Mouse (Mus musculus): Measurements from ENCODE around the gene Ccnf.

Ccnf gene

DNA sequence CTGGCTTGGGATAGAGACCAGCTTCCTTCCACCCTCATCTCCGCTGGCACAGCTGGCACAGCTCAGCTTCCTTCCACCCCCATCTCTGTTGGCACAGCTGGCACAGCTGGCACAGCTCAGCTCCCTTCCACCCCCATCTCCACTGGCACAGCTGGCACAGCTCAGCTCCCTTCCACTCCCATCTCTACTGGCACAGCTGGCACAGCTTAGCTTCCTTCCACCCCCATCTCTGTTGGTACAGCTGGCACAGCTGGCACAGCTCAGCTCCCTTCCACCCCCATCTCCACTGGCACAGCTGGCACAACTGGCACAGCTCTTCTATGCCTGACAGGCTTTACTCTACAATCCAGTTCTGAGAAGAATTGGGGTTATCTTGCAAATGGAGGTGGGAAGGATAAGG is 15.8 kb upstream of the Ccnf start:
- TF ChIP-seq POU5F1 (IDR thresholded peaks at IDR 0.05; ENCODE audit: borderline replicate concordance, low read length): no peak
- no peak for TF ChIP-seq CTCF (conservative IDR thresholded peaks at IDR 0.05; ENCODE audit: low read length)
- Histone ChIP-seq H3K4me3 (replicated peaks; ENCODE audit: low read length) (no peak overlapping the region), H3K27me3 (ENCODE audit: insufficient read depth, low read length) (no peaks in the 10 kb centered on the region), H3K9me3 (ENCODE audit: low read length) (peaks cover 52% of the 10 kb centered on the region), H3K36me3 (ENCODE audit: insufficient read depth, low read length) (no peaks in the 10 kb centered on the region), H3K4me1 (replicated peaks; ENCODE audit: low read depth, low read length) (no peaks in the 10 kb centered on the region)

DNA sequence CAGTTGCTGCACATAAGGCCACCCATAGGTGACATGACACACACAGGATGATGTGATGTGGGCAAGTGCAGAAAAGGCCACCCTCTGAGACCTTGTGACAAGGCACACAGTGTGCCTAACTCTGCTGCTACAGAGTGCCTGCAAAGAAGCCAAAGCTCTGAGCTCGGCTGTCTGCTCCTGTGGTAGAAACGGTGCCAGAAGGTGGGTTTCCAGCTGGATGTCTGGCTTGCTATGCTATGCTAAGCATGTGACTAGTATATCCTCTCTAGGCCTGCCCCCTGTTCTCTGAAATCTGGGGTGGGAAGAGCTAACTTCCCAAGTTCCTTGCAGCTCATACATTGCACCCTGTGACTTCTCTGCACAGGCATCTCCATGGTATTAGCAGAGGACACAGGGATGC is 13.5 kb upstream of the Ccnf start:
- no peaks in the 10 kb centered on the region for H3K4me1 ChIP-seq (replicated peaks; ENCODE audit: low read depth, low read length)
- H3K27me3 ChIP-seq (ENCODE audit: insufficient read depth, low read length): no peaks in the 10 kb centered on the region
- TF ChIP-seq NANOG (IDR thresholded peaks at IDR 0.05; ENCODE audit: borderline replicate concordance, low read length): no peak
- no peak for TF ChIP-seq CTCF (conservative IDR thresholded peaks at IDR 0.05; ENCODE audit: low read length)
- TF ChIP-seq POU5F1 (IDR thresholded peaks at IDR 0.05; ENCODE audit: borderline replicate concordance, low read length): no peak
- no peaks in the 10 kb centered on the region for H3K36me3 ChIP-seq (ENCODE audit: insufficient read depth, low read length)
- H3K4me3 ChIP-seq (replicated peaks; ENCODE audit: low read length): no peak overlapping the region
- peaks cover 30% of the 10 kb centered on the region for H3K9me3 ChIP-seq (ENCODE audit: low read length)

DNA sequence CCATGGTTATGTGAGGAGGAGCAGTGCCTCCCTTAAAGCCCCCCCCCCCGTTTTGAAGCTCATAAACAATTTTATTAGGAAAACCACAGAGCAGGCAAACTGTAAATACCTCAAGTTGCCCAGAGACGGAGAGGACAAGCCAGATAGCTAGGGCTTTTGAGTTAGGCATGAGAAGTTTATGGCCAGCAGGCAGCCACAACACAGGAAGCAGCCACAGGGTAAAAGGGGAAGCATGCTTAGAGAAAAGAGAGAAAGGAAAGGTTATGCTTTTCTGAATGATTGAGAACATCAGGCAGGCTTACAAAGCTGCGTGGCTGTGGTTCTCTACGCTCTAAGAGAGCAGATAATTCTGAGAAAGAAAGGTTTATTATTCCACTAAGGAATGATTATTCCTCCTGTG is 9.2 kb upstream of the Ccnf start:
- Histone ChIP-seq H3K4me3 (replicated peaks; ENCODE audit: low read length) (no peak overlapping the region), H3K36me3 (ENCODE audit: insufficient read depth, low read length) (no peaks in the 10 kb centered on the region), H3K4me1 (replicated peaks; ENCODE audit: low read depth, low read length) (no peaks in the 10 kb centered on the region), H3K9me3 (ENCODE audit: low read length) (peaks cover 10% of the 10 kb centered on the region), H3K27me3 (ENCODE audit: insufficient read depth, low read length) (no peaks in the 10 kb centered on the region)
- TF ChIP-seq CTCF (conservative IDR thresholded peaks at IDR 0.05; ENCODE audit: low read length) (no peak), NANOG (IDR thresholded peaks at IDR 0.05; ENCODE audit: borderline replicate concordance, low read length) (no peak), POU5F1 (IDR thresholded peaks at IDR 0.05; ENCODE audit: borderline replicate concordance, low read length) (no peak)

DNA sequence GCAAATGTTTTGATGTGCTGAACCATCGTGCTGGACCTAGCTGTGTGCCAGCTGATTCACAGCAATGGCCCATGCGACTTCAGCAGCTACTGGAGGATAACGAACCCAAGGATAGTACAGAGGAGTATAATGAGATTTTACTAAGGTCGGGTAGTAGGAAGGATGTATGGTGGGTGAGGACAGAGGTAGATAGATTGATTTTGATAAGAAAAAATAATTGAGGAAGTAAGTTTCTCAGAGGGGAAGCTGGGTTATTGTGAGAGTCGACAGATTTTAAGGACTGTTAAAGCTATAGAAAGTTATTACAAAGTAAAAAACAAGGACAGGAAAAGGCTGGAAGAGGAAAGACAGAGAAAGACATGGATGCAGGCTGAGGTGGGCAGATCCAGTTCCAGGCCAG is 8.4 kb upstream of the Ccnf start:
- Histone ChIP-seq H3K9me3 (ENCODE audit: low read length) (peaks cover 7% of the 10 kb centered on the region), H3K4me1 (replicated peaks; ENCODE audit: low read depth, low read length) (no peaks in the 10 kb centered on the region), H3K36me3 (ENCODE audit: insufficient read depth, low read length) (no peaks in the 10 kb centered on the region), H3K27me3 (ENCODE audit: insufficient read depth, low read length) (no peaks in the 10 kb centered on the region), H3K4me3 (replicated peaks; ENCODE audit: low read length) (no peak overlapping the region)
- TF ChIP-seq CTCF (conservative IDR thresholded peaks at IDR 0.05; ENCODE audit: low read length): no peak
- no peak for TF ChIP-seq POU5F1 (IDR thresholded peaks at IDR 0.05; ENCODE audit: borderline replicate concordance, low read length)

DNA sequence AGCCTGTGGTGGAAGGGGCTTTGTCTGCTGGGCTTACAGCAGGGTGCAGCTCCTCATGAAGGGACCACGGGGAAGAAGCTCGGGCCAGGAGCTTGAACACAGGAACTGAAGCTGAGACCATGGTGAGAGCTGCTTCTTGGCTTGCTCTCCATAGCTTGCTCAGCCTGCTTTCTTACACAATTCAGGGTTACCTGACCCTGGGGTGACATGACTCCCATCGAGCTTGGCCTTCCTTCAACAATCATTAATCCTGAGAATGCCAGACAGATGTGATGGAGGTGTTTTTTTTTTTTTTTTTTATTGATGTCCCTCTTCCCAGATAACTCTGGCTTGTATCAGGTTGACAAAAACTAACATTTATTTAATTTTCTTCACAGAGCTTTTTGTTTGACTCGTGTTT is 7.7 kb upstream of the Ccnf start:
- Histone ChIP-seq H3K9me3 (ENCODE audit: low read length) (peaks cover 1% of the 10 kb centered on the region), H3K36me3 (ENCODE audit: insufficient read depth, low read length) (no peaks in the 10 kb centered on the region), H3K4me3 (replicated peaks; ENCODE audit: low read length) (no peak overlapping the region), H3K27me3 (ENCODE audit: insufficient read depth, low read length) (no peaks in the 10 kb centered on the region), H3K4me1 (replicated peaks; ENCODE audit: low read depth, low read length) (no peaks in the 10 kb centered on the region)
- TF ChIP-seq POU5F1 (IDR thresholded peaks at IDR 0.05; ENCODE audit: borderline replicate concordance, low read length): no peak
- TF ChIP-seq CTCF (conservative IDR thresholded peaks at IDR 0.05; ENCODE audit: low read length): no peak
- TF ChIP-seq NANOG (IDR thresholded peaks at IDR 0.05; ENCODE audit: borderline replicate concordance, low read length): no peak

DNA sequence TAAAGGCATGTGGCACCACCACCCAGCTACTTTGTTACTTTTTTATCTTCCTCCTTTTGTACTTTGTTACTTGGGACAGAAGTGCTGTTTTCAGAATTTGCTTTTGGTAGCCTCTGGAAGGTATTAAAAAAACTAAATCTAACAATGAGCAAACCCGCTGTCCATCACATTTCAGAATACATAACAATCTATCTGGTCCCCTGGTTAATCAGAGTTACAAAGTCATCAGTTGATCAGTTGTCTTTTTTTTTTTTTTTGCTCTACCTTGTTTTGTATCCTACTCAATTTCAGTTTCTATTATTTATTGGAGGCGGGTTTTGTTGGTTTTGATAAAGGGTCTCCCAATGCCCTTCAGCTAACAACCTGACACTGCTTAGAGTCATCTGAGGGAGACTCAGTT is 1.0 kb upstream of the Ccnf start:
- TF ChIP-seq POU5F1 (IDR thresholded peaks at IDR 0.05; ENCODE audit: borderline replicate concordance, low read length): no peak
- no peak for TF ChIP-seq CTCF (conservative IDR thresholded peaks at IDR 0.05; ENCODE audit: low read length)
- Histone ChIP-seq H3K9me3 (ENCODE audit: low read length) (peaks cover 5% of the 10 kb centered on the region), H3K27me3 (ENCODE audit: insufficient read depth, low read length) (no peaks in the 10 kb centered on the region), H3K4me1 (replicated peaks; ENCODE audit: low read depth, low read length) (peaks cover 33% of the 10 kb centered on the region), H3K36me3 (ENCODE audit: insufficient read depth, low read length) (peaks cover 24% of the 10 kb centered on the region), H3K4me3 (replicated peaks; ENCODE audit: low read length) (peak overlapping the region; percentile 96)

DNA sequence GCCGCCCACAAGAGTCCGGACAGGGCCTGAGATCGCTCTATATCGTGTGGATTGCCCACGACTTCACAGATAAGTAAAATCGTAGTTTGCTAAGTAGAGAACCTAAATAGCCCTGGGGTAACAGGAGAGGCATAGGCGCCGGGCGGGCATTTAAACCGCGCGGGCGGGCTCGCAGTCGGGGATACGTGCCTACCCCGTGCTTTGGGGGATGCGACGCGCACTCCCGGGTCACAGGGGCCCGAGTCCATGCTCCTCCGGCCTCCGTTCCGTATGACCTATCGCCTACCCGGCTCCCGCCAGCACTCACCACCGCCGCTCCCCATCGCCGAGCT is 330 bp downstream of the Ccnf start:
- Histone ChIP-seq H3K36me3 (ENCODE audit: insufficient read depth, low read length) (peaks cover 37% of the 10 kb centered on the region), H3K27me3 (ENCODE audit: insufficient read depth, low read length) (no peaks in the 10 kb centered on the region), H3K9me3 (ENCODE audit: low read length) (peaks cover 5% of the 10 kb centered on the region), H3K4me3 (replicated peaks; ENCODE audit: low read length) (peak overlapping the region; percentile 96), H3K4me1 (replicated peaks; ENCODE audit: low read depth, low read length) (peaks cover 38% of the 10 kb centered on the region)
- TF ChIP-seq NANOG (IDR thresholded peaks at IDR 0.05; ENCODE audit: borderline replicate concordance, low read length) (no peak), CTCF (conservative IDR thresholded peaks at IDR 0.05; ENCODE audit: low read length) (no peak), POU5F1 (IDR thresholded peaks at IDR 0.05; ENCODE audit: borderline replicate concordance, low read length) (no peak)

DNA sequence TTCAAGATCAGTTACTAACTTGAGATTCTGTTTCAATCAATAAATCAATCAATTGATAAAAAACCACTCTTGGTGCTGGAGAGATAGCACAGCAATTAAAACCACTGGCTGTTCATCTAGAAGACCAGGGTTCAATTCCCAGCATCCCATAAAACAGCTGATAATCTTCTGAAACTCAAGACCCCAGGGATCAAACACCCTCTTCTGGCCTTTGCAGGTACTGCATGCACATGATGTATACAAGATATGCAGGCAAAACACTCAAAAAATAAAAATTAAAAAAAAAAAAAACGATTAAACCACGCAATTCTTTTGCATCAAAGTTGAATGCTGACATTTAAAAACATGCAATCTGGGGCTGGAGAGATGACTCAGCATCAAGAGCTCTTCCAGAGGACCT is 2.6 kb downstream of the Ccnf start:
- TF ChIP-seq CTCF (conservative IDR thresholded peaks at IDR 0.05; ENCODE audit: low read length) (peak; percentile 66), NANOG (IDR thresholded peaks at IDR 0.05; ENCODE audit: borderline replicate concordance, low read length) (no peak)
- H3K4me3 ChIP-seq (replicated peaks; ENCODE audit: low read length): no peak overlapping the region

DNA sequence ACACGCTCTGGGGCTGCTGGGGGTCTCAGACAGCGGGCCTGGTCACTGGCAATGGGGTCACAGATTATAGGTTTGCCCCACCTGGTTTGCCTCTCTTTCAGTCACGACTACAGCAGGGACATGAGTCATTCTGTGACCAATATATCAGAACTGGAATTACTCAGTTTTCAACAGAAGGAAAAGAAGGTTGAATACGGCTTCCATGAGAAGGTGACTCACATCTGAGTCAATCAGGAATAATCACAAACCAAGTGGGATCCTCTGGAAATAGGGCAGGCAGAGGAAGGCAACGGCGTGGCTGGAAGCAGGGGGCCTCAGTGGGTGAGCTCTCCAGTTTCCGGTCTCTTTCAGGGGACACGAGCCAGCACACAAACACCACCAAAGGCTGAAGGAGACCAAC is 7.2 kb downstream of the Ccnf start:
- Histone ChIP-seq H3K9me3 (ENCODE audit: low read length) (peaks cover 7% of the 10 kb centered on the region; the same call in 1 of the 2 replicates), H3K27me3 (ENCODE audit: insufficient read depth, low read length) (no peaks in the 10 kb centered on the region), H3K4me3 (replicated peaks; ENCODE audit: low read length) (no peak overlapping the region), H3K36me3 (ENCODE audit: insufficient read depth, low read length) (peaks cover 93% of the 10 kb centered on the region), H3K4me1 (replicated peaks; ENCODE audit: low read depth, low read length) (peaks cover 31% of the 10 kb centered on the region)
- no peak for TF ChIP-seq CTCF (conservative IDR thresholded peaks at IDR 0.05; ENCODE audit: low read length)
- no peak for TF ChIP-seq POU5F1 (IDR thresholded peaks at IDR 0.05; ENCODE audit: borderline replicate concordance, low read length)
- no peak for TF ChIP-seq NANOG (IDR thresholded peaks at IDR 0.05; ENCODE audit: borderline replicate concordance, low read length)

More for the DNA sequence above, 2.6 kb downstream of the Ccnf start:
- peaks cover 55% of the 10 kb centered on the region for H3K36me3 ChIP-seq (ENCODE audit: insufficient read depth, low read length)
- no peaks in the 10 kb centered on the region for H3K27me3 ChIP-seq (ENCODE audit: insufficient read depth, low read length)
- peaks cover 5% of the 10 kb centered on the region for H3K9me3 ChIP-seq (ENCODE audit: low read length)
- H3K4me1 ChIP-seq (replicated peaks; ENCODE audit: low read depth, low read length): peaks cover 48% of the 10 kb centered on the region
